Mouse (Mus musculus): ENCODE results near the gene Wdr54.

The Wdr54 gene

DNA sequence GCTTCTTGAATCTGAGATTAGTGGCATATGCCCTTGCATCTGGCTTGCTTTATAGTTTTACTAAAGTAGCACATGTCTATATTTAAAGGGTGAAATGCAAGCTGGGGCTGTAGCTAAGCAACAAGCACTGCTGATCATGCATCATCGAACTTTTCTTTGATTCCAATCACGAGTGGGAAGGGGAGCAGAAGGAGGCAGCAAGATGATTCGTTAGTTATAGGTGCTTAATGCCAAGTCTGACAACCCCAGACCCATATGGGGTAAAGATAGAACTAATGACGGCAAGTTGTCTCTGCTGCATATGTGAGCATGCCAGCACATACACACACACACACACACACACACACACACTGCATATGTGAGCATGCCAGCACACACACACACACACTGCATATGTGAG lies 52.0 kb downstream of the Wdr54 start:
- DNase-seq (ENCODE audit: low read depth, low spot score), result no peak

DNA sequence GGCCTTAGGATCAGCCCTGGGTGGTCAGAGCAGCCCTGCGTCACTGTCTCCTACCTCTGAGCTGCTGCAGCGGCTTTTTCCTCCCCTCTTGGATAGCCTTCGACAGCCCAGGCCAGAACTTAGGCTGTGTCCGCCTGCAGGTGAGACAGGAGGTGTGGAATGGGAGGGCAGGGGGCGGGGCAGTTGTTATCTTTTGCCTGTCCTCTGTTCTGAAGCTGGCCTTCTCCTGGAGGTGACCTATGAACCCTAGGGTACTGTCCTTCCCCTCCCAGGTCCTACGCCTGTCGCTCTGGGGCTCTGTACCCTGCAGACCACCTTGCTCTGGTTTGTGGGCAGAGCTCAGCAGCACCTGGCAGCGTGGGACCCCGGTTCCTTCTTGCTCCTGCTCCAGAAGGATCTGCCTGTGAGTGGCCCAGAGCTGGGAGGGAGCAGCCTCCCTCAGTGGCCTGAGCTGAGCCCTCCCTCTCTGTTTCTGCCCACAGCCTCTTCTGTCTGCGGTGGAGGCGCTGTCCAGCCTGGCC lies 53.0 kb downstream of the Wdr54 start:
- DNase-seq (ENCODE audit: low read depth, low spot score), result no peak

- peak; percentile 72 for DNase-seq (ENCODE audit: low read depth, low spot score)
Measured at GRCm38 (mm10) chr6:83101688-83102556, 54.3 kb downstream of the Wdr54 start.

DNA sequence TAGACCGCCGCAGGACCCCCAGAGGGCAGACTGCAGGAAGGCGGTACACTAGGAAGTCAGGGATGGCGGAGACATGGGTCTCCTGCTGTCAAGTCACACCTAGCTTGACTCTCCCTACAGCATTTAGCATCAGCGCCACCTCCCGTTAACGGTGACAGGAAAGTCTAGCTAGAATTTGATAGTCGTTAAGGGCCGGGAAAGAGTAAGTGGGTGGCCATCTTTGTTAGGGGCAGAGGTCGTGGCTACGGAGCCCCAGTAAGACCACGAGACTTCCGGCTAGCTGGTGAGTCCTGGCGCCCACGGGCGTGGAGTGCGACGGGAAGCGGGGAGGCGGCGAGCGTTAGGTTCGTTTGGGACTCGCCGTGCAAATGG lies 54.9 kb downstream of the Wdr54 start, which contains the start of the genes Ccdc142 and Gm42688:
TSS of gene Ccdc142 (plus strand) at position 286 of the 372 bp plus-strand sequence.
TSS of gene Gm42688 (plus strand) at position 302 of the 372 bp plus-strand sequence.
- DNase-seq (ENCODE audit: low read depth, low spot score), result peak; percentile 73
